Mouse (Mus musculus) thymus, adult 2 months (tissue): Measurements from ENCODE around the gene Nadk2.

Experiments used
- CTCF ChIP-seq: fragments of 200-500 bp; IDR thresholded peaks from 2 replicates; pipeline ENCODE4 v1.5.1; 2012; ENCODE audit warnings: mild to moderate bottlenecking, control low read depth, low read length, moderate library complexity, borderline replicate concordance; ENCODE audit not compliant: control insufficient read depth, poor library complexity, insufficient read depth; ENCODE audit errors: extremely low read depth
- POLR2A ChIP-seq: fragments of 200-500 bp; IDR thresholded peaks from 2 replicates; pipeline ENCODE4 v1.6.1; 2012; ENCODE audit warnings: mild to moderate bottlenecking, low read length, control low read depth, moderate library complexity; ENCODE audit not compliant: control insufficient read depth, poor library complexity, insufficient read depth; ENCODE audit errors: extremely low read depth

DNA sequence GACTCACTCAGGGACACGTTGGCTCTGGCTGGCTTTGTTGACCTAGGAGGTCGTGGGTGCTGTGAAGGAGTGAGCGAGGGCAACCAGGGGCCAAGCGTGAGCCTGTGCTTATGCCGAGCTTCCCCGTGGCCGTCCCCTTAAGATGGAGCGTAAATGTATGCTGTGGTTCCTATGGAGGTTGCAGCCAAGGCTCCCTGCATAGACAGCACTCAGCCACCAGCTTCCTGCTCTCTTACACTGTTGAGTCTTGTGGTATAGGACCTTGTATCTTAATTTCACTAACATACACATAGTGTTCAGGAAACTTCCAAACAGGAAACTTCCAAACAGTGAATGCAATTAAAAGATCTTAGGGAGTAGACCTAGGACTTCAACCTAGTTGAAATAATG is 17.6 kb downstream of the Nadk2 start:
- TF ChIP-seq CTCF: no peak
- TF ChIP-seq POLR2A: no peak
